Mouse (Mus musculus) bone marrow macrophage, adult 2 months (primary cell): ENCODE results near the gene D930048N14Rik.

ENCODE experiments used
- CTCF ChIP-seq: IDR thresholded peaks from 2 replicates; pipeline ENCODE4 v1.5.1; 2012; ENCODE audit warnings: low read depth, mild to moderate bottlenecking, low read length, moderate library complexity
- POLR2A ChIP-seq: IDR thresholded peaks from 2 replicates; pipeline ENCODE4 v1.6.1; 2012; ENCODE audit warnings: mild to moderate bottlenecking, low read depth, low read length, borderline replicate concordance

DNA sequence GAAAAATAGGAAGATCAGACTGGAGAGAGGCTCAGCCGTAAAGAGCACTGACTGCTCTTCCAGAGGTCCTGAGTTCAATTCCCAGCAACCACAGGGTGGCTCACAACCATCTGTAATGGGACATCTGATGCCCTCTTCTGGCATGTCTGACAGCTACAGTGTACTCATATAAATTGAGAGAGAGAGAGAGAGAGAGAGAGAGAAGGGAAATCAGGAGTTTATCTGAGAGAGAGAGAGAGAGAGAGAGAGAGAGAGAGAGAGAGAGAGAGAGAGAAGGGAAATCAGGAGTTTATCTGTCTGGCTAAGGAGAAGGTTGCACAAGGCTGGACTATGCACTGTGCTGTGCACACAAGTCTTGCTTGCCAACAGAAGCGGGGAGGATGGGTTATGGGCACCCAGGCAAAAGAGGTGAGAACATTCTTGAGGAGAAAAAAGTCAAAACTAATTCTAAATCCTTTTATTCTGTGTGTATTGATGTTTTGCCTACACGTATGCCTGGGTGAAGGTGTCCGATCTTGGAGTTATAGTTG is 2.2 kb downstream of the D930048N14Rik start:
- TF ChIP-seq CTCF = no peak
- no peak for TF ChIP-seq POLR2A
